Mouse (Mus musculus) thymus, postnatal 36 days (tissue): ENCODE results near the gene Mmrn1.

Source experiments
- DNase-seq, 2 experiments: peaks; one replicate each; pipeline ENCODE4 v3.0.0; 2022; ENCODE audit warnings: mixed read lengths in 2 of 2

Mmrn1 gene

GRCm38 (mm10) chr6:60994114-60994513, 69.3 kb downstream of the Mmrn1 start:
- no peak for DNase-seq

- no peak for DNase-seq
Measured at GRCm38 (mm10) chr6:60994521-60994920, 69.7 kb downstream of the Mmrn1 start.

GRCm38 (mm10) chr6:60995596-60995995, 70.8 kb downstream of the Mmrn1 start:
- no peak for DNase-seq

GRCm38 (mm10) chr6:60996328-60996727, 71.6 kb downstream of the Mmrn1 start:
- DNase-seq, result no peak

- no peak for DNase-seq
Measured at GRCm38 (mm10) chr6:61001003-61001790, 76.4 kb downstream of the Mmrn1 start.

GRCm38 (mm10) chr6:61003916-61004765, 79.4 kb downstream of the Mmrn1 start:
- no peak for DNase-seq

- no peak for DNase-seq
Measured at GRCm38 (mm10) chr6:61013780-61014179, 89.0 kb downstream of the Mmrn1 start.

GRCm38 (mm10) chr6:61019689-61020088, 94.9 kb downstream of the Mmrn1 start:
- DNase-seq, result no peak

- DNase-seq, result no peak
Measured at GRCm38 (mm10) chr6:61020995-61021394, 96.2 kb downstream of the Mmrn1 start.

GRCm38 (mm10) chr6:61033251-61033650, 108.5 kb downstream of the Mmrn1 start:
- no peak for DNase-seq
